Comparison of ENCODE assay signal across 8 mouse cellular contexts in genomic region chr5:69340102-69340918, GRCm38 (mm10). TPM values are rescaled to one million over a fixed set of nuclear protein-coding genes. Genes with fewer than 3 reads are reported as not detected.
DNase-seq lines count a peak whose midpoint lies in the region; ATAC-seq and TF ChIP-seq lines count a peak whose summit lies in the region.

No protein-coding gene starts in this region.

- peak overlapping the region; percentile 60 for H3K4me2 ChIP-seq in embryonic facial prominence, embryonic 11.5 days (ENCODE audit: low read depth, low read length)
- peak overlapping the region; percentile 94 for H3K4me2 ChIP-seq in heart, embryonic 15.5 days
- H3K4me2 ChIP-seq in kidney, postnatal 0 days (ENCODE audit: low read length), result peak overlapping the region; percentile 56
- peak overlapping the region; percentile 95 for H3K4me2 ChIP-seq in limb, embryonic 15.5 days
- H3K4me2 ChIP-seq in neural tube, embryonic 12.5 days (replicated peaks), result peak overlapping the region; percentile 81

- under 1% methylated on average over 44 of the region's 44 CpGs for WGBS in embryonic facial prominence, embryonic 11.5 days
- WGBS in heart, embryonic 15.5 days, result under 1% methylated on average over 44 of the region's 44 CpGs
- WGBS in kidney, postnatal 0 days, result under 1% methylated on average over 44 of the region's 44 CpGs
- 3% methylated on average over 44 of the region's 44 CpGs for WGBS in limb, embryonic 15.5 days
- WGBS in neural tube, embryonic 12.5 days, result under 1% methylated on average over 44 of the region's 44 CpGs

- peaks cover 16% of the 10 kb centered on the region for H3K4me1 ChIP-seq in megakaryocyte, embryonic 14.5 days
- H3K4me1 ChIP-seq in embryonic facial prominence, embryonic 11.5 days (ENCODE audit: control insufficient read depth, insufficient read depth, low read length), result no peaks in the 10 kb centered on the region; the same call in 1 of the 2 replicates
- H3K4me1 ChIP-seq in heart, embryonic 15.5 days (replicated peaks), result peaks cover 13% of the 10 kb centered on the region
- H3K4me1 ChIP-seq in kidney, postnatal 0 days (replicated peaks; ENCODE audit: insufficient read depth, low read length), result no peaks in the 10 kb centered on the region
- peaks cover 21% of the 10 kb centered on the region for H3K4me1 ChIP-seq in limb, embryonic 15.5 days
- no peaks in the 10 kb centered on the region for H3K4me1 ChIP-seq in neural tube, embryonic 12.5 days

- no peak overlapping the region for H3K27ac ChIP-seq in embryonic facial prominence, embryonic 11.5 days (replicated peaks; ENCODE audit: low read depth, low read length)
- no peak overlapping the region for H3K27ac ChIP-seq in heart, embryonic 15.5 days
- H3K27ac ChIP-seq in kidney, postnatal 0 days, result no peak overlapping the region
- H3K27ac ChIP-seq in limb, embryonic 15.5 days, result no peak overlapping the region
- no peak overlapping the region for H3K27ac ChIP-seq in neural tube, embryonic 12.5 days

- peaks cover 28% of the 10 kb centered on the region for H3K27me3 ChIP-seq in megakaryocyte, embryonic 14.5 days (replicated peaks)
- peaks cover 9% of the 10 kb centered on the region for H3K27me3 ChIP-seq in embryonic facial prominence, embryonic 11.5 days (ENCODE audit: control insufficient read depth, insufficient read depth, low read length)
- peaks cover 25% of the 10 kb centered on the region for H3K27me3 ChIP-seq in heart, embryonic 15.5 days
- H3K27me3 ChIP-seq in kidney, postnatal 0 days (ENCODE audit: insufficient read depth, low read length), result peaks cover 15% of the 10 kb centered on the region; the same call in 1 of the 2 replicates
- peaks cover 23% of the 10 kb centered on the region for H3K27me3 ChIP-seq in limb, embryonic 15.5 days
- 0 out of 2 replicates have a peak, but pooled peaks cover 20% of the 10 kb centered on the region for H3K27me3 ChIP-seq in neural tube, embryonic 12.5 days (replicated peaks)

- TF ChIP-seq CTCF in kidney, postnatal 0 days (IDR thresholded peaks at IDR 0.05; ENCODE audit: low read depth), result peak; percentile 33

- peaks cover 9% of the 10 kb centered on the region; the same call in 1 of the 2 replicates for H3K9me3 ChIP-seq in megakaryocyte, embryonic 14.5 days
- H3K9me3 ChIP-seq in embryonic facial prominence, embryonic 11.5 days (replicated peaks; ENCODE audit: control insufficient read depth, low read length), result no peaks in the 10 kb centered on the region
- H3K9me3 ChIP-seq in heart, embryonic 15.5 days (replicated peaks), result no peaks in the 10 kb centered on the region
- no peaks in the 10 kb centered on the region for H3K9me3 ChIP-seq in kidney, postnatal 0 days (replicated peaks; ENCODE audit: low read length)
- H3K9me3 ChIP-seq in limb, embryonic 15.5 days, result no peaks in the 10 kb centered on the region
- H3K9me3 ChIP-seq in neural tube, embryonic 12.5 days, result no peaks in the 10 kb centered on the region

- H3K36me3 ChIP-seq in megakaryocyte, embryonic 14.5 days (replicated peaks; ENCODE audit: low read length), result no peaks in the 10 kb centered on the region
- no peaks in the 10 kb centered on the region for H3K36me3 ChIP-seq in embryonic facial prominence, embryonic 11.5 days (replicated peaks; ENCODE audit: control insufficient read depth, insufficient read depth, low read depth, low read length)
- H3K36me3 ChIP-seq in heart, embryonic 15.5 days, result no peaks in the 10 kb centered on the region
- H3K36me3 ChIP-seq in kidney, postnatal 0 days (ENCODE audit: insufficient read depth, low read length), result no peaks in the 10 kb centered on the region
- H3K36me3 ChIP-seq in limb, embryonic 15.5 days, result no peaks in the 10 kb centered on the region
- no peaks in the 10 kb centered on the region for H3K36me3 ChIP-seq in neural tube, embryonic 12.5 days

- H3K4me3 ChIP-seq in megakaryocyte, embryonic 14.5 days (replicated peaks), result peak overlapping the region; percentile 26
- H3K4me3 ChIP-seq in embryonic facial prominence, embryonic 11.5 days (ENCODE audit: low read depth, low read length), result peak overlapping the region; percentile 39
- H3K4me3 ChIP-seq in heart, embryonic 15.5 days, result peak overlapping the region; percentile 64
- H3K4me3 ChIP-seq in kidney, postnatal 0 days (replicated peaks; ENCODE audit: low read depth, low read length), result peak overlapping the region; percentile 43
- H3K4me3 ChIP-seq in limb, embryonic 15.5 days, result peak overlapping the region; percentile 59
- peak overlapping the region; percentile 57 for H3K4me3 ChIP-seq in neural tube, embryonic 12.5 days

- peak overlapping the region; percentile 28 for H3K9ac ChIP-seq in embryonic facial prominence, embryonic 11.5 days (replicated peaks; ENCODE audit: low read length)
- peak overlapping the region; percentile 55 for H3K9ac ChIP-seq in heart, embryonic 15.5 days
- no peak overlapping the region for H3K9ac ChIP-seq in kidney, postnatal 0 days (ENCODE audit: low read depth, low read length)
- H3K9ac ChIP-seq in limb, embryonic 15.5 days, result peak overlapping the region; percentile 32; the same call in 1 of the 2 replicates
- peak overlapping the region; percentile 61; the same call in 1 of the 2 replicates for H3K9ac ChIP-seq in neural tube, embryonic 12.5 days

- ATAC-seq in megakaryocyte, adult 5-6 weeks (ENCODE audit: poor library complexity, severe bottlenecking), result no peak
- ATAC-seq in embryonic facial prominence, embryonic 11.5 days (replicated peaks; ENCODE audit: insufficient number of reproducible peaks, low FRiP score, low TSS enrichment, low read depth), result peak; percentile 50; the same call in 1 of the 2 replicates
- ATAC-seq in heart, embryonic 15.5 days (replicated peaks; ENCODE audit: insufficient number of reproducible peaks, insufficient read depth, low FRiP score, low read depth), result no peak
- no peak for ATAC-seq in kidney, postnatal 0 days (replicated peaks; ENCODE audit: low FRiP score, low read depth)
- no peak; the same call in 1 of the 2 replicates for ATAC-seq in limb, embryonic 15.5 days (ENCODE audit: insufficient number of reproducible peaks, low FRiP score, low TSS enrichment, low read depth)
- peak; percentile 39 for ATAC-seq in neural tube, embryonic 12.5 days (ENCODE audit: low FRiP score, low read depth)

- peak; percentile 50 for DNase-seq in embryonic facial prominence, embryonic 11.5 days (ENCODE audit: low spot score)
- peak; percentile 8 for DNase-seq in kidney, postnatal 0 days (ENCODE audit: low spot score)
- no peak for DNase-seq in thymus, postnatal 36 days

RNA-seq across cellular contexts. Expression of gene Kctd8, which starts 1.2 kb away (rescaled TPM):
- not detected in 2 replicates for polyA plus RNA-seq in megakaryocyte, embryonic 14.5 days (2012; ENCODE audit: insufficient read depth, low replicate concordance)
- total RNA-seq in megakaryocyte, adult 5-6 weeks (2015), result not detected in 2 replicates
- total RNA-seq in megakaryocyte, adult 5-6 weeks (2017), result not detected in 2 replicates
- polyA plus RNA-seq in embryonic facial prominence, embryonic 11.5 days (2014; fragmentation: Nextera tagmentation; extraction: Ambion mirVana), result 1.3 and 1.5 TPM in 2 replicates
- polyA plus RNA-seq in heart, embryonic 15.5 days (2015; fragmentation: Nextera tagmentation; extraction: Ambion mirVana), result 1.5 and 1.6 TPM in 2 replicates
- 0.28 and 0.47 TPM in 2 replicates for polyA plus RNA-seq in kidney, postnatal 0 days (2015; fragmentation: Nextera tagmentation; extraction: Ambion mirVana)
- 1.5 and 1.8 TPM in 2 replicates for polyA plus RNA-seq in limb, embryonic 15.5 days (2015; fragmentation: Nextera tagmentation; extraction: Ambion mirVana)
- polyA plus RNA-seq in neural tube, embryonic 12.5 days (2016; fragmentation: Nextera tagmentation; extraction: Ambion mirVana), result 8.1 and 9.6 TPM in 2 replicates

Comparison
In these comparisons a context has a peak if more than half of its experiments do, and no peak if none do; other contexts are left out.
1. ATAC-seq: peak in embryonic facial prominence, embryonic 11.5 days (single experiment) and neural tube, embryonic 12.5 days (single experiment); none in megakaryocyte, adult 5-6 weeks (single experiment), heart, embryonic 15.5 days (single experiment), kidney, postnatal 0 days (single experiment) and limb, embryonic 15.5 days (single experiment).
2. DNase-seq: peak in embryonic facial prominence, embryonic 11.5 days (single experiment) and kidney, postnatal 0 days (single experiment); none in thymus, postnatal 36 days (0 of 2).
3. Peak in every context shown above with its lines, with median percentiles within 50 percentile points of each other: H3K4me3 ChIP-seq and H3K4me2 ChIP-seq.